Mouse (Mus musculus): Measurements from ENCODE around the gene Kdelr2.

The Kdelr2 gene

DNA sequence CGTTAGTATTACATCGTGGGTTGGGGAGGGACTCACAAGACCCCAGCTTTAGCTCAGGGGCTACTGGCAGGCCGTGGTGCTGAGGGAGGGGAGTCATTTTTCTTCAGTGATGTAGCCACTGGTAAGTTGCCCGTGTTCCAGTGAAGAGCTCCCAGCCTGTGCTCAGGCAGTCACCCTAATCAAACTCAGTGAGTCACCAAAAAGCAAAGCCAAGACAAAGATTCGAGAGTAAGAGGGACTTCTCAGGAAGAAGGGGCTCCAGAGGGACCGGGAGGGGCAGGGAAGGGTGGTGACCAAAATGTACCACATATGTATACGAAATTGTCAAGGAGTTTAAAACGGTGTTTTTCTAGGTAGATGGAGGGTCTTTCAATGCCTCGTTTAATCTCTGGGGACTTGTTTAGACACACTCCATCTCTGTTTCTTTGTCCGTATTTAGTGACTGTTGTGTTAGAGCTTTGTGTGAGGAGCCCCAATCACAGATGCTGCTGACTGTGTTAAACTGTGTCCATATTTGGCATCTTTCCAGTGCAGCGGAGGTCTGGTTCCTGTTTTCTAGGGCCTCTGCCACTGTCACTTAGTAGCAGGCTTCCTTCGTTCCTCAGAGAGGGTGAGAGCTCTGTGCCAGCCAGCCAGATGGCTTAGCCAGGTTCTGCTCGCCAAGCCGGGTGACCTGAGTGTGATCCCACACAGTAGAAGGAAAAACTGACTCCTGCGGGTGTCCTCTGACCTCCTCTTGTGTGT is 67.0 kb downstream of the Kdelr2 start:
- CTCF ChIA-PET: no interaction called here

DNA sequence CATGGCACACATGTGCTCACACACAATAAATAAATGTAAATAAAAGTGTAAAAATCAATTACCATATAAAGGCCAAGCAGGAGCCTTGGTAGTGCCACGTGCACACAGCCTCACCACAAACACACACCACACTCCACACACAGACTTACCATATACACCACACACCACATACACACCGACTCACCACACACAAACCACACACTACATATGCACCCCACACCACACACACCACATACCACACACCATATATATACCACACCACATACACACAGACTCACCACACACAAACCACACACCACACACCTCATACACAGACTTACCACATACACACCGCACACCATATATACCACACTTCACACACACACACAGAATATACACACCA is 67.5 kb downstream of the Kdelr2 start:
- CTCF ChIA-PET: no interaction called here

Measured in spleen, embryonic (tissue).